Mouse (Mus musculus) cerebellum, postnatal 14 days (tissue): ENCODE data around the gene Dlat.
A peak's percentile ranks its signal among the peaks of the same experiment; 100 is the strongest.
"Not testable (repeated sequence)": the region's sequence is repeated elsewhere in the genome, so short reads cannot be mapped to it uniquely, and the experiment has no call there.

Experiments used
- DNase-seq, 2 experiments: peaks; one replicate each; pipeline ENCODE4 v3.0.0; 2021; ENCODE audit warnings: mixed read lengths in 2 of 2

The Dlat gene

DNA sequence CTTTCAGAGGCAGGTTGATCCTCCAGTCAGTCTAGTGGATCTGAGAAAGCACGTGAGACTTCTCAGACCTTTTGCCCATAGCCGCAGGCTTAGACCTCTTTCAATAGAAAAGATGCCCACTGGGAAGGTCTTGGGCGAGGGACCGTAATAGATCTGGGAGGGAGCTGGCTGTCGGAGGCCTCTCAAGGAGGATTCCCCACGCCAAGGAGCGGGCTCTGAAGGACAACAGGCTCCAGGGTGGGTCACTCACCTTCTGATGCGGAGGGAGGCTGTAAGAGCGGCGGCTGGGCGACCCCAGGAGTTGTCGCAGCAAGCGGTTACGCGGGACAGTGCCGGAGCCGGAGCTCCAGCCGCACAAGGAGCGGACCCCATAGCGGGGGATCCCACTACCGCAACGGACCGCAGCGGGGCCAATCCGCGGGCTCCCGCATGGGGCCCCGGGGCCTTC lies 615 bp downstream of the Dlat start:
- no peak for DNase-seq

DNA sequence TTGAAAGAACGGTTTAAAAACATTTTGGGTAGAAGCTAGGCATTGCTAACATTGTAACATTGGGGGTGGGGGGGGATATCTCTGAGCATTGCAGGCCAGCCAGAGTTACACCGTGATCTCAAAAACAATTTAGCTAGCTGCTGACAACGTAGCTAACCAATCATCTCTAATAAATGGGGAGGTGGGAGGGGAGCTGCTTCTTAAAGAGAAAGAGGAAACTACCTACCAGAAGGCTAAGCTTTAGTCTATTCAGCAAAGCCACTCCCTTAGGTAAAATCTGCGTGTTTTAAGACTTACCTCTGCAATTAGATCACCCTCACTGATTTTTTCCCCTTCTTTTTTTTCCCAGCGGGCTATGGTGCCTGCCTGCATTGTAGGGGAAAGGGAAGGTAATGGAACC lies 1.2 kb downstream of the Dlat start:
- DNase-seq: no peak

DNA sequence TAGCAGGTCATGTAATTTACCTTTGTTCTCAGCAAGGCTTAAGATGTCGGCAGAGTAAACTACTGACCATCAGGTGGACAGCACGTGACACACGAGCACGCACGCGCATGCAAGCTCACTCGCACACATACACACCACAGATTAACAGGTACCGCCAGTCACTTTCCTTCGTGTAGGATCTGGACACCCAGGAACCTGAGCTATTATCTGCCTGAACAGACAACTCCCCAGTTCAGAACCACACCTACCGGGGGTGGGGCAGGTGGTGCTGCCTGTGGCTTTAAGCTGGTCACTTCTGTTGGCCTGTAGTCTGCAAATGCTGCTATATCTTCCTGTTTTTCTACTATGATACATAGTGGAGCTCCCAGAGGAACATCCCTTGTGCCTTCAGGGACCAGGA lies 9.1 kb downstream of the Dlat start:
- DNase-seq: no peak

DNA sequence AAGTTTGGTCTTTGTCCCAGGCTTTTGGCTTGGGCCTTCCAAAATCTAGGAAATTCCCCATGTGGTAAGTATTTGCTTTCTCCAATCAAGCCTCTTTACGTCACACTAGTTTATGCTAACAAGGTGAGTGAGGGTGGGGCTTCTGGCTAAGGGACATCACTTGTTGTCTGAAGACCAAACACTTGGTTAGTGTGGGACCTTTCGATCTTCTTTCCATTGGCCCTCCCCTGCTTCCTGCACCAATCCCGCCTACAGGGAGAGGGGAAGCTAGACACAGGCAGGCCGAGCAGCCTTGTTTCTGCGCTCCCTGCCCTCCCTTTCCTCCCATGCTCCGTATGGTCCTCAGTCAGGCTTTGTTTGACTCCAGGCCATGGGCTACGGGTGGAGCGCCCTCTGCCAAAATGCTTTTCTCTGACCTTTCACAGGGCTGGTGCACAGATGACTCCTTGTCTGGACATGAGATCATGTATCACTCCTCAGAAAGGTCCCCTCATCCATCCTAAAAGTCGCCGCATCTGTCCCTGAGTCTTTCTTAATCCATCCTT lies 12.7 kb downstream of the Dlat start:
- no peak for DNase-seq

DNA sequence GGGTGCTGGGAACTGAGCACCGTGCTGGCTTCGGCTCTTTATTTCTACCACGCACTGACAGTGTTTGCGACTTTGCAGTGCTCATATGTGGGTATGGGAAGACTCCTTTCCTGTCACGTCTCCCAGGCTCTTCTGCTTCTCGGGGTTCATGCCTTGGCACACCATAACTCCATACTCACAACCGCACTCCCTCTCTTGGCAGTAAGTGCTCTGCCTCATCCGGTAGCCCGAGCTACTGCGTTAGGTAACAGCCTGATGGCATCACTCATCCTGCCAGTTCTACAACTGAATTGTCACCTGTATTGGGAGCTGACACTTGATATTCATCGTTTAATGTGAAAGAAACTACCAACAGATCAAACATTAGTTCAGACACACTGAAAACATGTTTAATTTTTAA lies 25.3 kb downstream of the Dlat start:
- DNase-seq: no peak

DNA sequence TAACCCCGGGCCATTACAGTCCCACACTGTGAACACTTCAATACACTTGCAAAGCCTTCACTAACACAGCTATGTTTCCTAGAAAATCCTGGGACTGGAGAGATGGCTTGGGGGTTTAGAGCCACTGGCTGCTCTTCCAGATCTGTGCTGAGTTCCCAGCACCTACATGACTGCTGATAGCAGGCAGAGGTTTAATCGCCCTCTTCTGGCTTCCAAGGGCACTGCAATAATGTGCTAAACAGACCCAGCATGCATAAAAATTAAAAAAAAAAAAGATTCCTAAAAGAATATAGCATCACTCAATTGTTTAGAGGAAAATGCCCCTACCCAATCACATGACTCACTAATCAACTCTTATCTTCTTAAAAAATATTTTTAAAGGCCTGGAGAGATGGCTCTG lies 26.5 kb downstream of the Dlat start:
- DNase-seq: no peak

DNA sequence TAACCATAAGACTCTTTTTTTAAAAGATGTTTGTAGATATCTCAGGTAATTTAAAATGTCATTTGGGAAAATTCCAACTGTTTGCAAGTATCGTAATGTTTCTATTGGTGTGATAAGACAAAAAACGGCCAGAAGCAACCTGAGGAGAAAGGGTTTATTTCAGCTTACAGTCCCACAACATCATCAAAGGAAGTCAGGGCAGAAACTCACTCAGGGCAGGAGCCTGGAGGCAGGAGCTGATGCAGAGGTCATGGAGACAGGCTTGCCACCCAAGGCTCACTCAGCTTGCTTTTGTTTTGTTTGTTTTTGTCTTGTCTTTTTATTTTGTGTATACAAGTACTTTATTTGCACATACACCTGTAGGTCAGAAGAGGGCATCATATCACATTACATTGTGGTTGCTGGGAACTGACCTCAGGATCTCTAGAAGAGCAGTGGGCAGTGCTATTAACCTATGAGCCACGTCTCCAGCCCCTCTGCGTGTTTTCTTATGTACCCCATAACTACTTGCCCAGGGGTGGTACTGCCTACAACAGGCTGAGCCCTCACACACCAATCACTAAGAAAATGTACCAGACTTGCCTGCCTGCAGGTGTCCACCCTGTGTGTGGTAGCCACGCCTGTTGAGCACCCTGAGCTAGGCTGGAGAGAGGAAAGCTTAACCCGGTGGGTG lies 27.4 kb downstream of the Dlat start:
- no peak for DNase-seq

DNA sequence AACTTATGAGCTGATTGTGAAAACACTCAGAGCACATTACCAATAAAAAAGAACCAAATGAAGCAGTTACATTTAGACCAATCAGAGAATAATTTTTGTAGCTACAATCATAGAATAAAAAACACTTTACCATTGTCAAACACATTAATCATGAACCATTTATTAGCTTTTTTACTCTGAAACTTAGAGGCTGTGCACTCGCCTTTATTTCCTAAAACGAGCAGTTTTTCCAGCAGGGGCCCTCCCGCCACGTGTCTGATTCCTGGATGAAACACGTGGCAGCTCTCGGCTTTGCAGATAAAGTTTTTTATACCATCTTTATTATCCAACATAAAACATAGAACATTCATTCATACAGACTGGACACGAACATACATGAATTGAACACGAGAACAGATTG lies 28.7 kb downstream of the Dlat start:
- DNase-seq: not testable (repeated sequence)

DNA sequence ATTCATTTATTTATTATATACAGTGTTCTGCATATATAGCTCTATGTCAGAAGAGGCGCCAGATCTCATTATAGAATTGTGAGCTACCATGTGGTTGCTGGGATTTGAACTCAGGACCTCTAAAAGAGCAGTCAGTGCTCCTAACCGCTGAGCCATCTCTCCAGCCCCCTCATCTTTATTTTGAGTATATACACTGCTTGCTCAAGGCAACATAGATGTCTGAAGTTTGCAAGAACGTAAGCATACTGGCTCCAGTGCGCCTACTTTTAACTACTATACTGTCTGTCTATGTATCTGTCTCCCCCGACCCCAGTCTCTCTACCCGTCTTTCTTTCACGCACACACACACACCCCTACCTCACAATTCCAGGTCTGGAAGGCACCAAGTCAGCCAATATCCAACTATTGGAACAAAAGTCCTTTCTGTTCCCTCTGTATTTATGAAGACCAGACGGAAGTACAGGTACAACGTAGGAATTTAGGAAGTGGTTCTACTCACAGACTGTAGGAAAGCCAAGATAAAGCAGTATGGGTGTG lies 41.7 kb downstream of the Dlat start:
- no peak for DNase-seq

DNA sequence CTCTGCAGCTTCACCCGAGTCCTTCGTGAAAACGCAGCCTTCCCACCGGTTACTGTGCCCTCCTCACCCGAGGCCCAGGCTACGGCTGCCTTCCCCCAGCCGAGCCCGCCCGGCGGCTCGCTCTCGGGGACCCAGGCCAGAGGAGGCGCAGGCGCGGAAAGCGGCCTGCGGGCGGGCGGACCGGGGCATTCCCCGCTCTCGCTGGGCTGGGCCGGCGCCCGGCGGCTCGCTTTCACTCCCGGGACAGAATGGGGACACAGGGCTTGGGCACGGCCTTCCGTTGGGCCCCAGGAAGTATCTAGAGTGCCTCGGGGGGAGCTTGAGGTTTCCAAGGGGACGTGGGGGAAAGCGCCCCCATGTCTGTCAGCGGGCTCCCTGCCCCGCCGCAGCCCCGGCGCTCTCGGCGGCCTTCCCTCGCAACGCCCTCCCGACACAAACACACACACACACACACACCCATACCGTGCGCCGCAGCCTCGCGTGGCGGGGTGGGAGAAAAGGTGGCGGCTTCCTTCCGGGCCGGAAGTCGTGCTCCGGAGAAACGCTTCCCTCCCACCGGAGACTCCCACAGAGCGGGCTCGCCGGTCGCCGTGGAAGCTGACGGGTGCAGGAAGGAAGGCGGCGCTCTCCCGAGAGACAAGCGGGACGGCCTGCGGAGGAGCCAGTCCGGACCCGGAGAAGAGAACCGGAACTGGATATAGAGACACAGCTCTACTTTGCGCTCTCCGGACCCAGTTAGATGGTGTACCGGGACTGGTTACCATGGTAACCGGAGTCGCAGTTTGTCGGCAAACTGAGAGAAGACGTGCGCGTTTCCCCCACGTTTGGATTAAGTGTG lies 42.6 kb downstream of the Dlat start, which contains the start of the genes Pih1d2 and Nkapd1:
Pih1d2 (plus strand) TSS at position 556 of the 838 bp plus-strand sequence.
Nkapd1 (minus strand) TSS at position 699 of the 838 bp plus-strand sequence.
- DNase-seq: peak; percentile 93 to 96

DNA sequence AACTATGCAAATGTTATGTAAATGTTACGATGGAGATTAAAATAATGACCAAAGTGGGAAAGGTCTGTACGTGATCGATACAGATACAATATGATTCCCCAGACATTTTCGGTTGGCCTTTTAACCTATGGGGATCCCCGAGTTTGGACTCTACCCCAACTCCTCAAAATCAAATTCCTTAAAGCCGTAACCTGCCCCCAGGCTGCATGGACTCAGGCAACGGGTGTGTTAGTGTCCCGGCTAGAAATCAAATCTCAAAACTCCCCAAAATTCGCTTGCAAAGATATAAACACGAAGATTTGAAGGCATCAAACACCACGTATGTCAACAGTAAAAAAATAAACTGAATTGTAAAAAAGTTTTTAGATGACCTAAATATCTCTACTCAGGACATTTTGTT lies 43.4 kb downstream of the Dlat start:
- no peak for DNase-seq

DNA sequence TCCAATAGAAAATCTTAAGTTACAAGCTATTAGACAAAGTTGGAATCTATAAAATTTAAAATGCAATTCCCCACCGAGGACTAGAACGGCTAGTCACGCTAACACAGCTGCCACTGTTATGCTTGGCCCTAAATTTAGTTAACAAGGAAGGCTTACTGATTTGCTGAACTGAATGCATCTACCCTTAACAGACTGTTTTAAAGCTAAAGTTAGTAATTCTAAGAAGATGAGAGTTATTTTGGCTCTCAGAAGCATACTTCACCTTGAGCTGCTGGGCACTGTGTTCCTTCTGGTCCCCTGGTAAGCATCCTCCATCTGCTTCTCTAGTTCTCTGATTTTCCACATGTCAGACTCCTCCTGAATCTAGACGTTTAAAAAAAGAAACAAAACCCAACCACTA lies 47.5 kb downstream of the Dlat start:
- DNase-seq: no peak

DNA sequence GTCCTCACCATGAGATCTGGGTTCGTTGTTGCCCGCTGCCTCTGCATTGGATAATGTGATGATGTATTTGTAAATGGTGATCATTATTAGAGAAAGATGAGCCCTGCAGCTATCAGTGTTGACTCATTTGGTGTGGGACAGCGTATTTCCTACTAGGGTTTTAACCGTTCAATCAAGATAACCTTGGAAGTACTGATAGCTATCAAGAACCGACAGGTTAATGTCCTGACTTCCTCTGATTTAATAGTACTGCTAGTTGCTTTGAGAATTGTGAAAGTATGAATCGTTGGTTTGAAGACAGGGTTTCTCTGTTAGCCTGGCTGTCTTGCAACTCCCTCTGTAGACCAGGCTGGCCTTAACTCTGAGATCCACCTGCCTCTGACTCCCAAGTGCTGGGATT lies 55.2 kb downstream of the Dlat start:
- no peak for DNase-seq

DNA sequence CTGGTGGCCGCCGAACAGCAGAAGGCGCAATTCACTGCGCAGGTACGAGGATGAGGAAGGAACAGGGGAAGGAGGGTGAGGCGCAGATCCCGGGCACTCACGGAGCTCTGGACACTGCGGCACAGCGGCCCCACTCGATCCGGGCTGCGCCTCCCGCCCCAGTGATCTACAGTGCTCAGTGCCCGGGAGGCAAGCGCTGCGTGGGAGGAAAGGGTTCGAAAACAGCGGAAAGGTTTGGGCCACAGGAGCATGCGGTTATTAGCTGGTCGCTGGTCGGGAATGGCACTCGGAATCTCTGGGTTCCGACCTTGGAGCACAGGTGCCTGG lies 55.6 kb downstream of the Dlat start:
- no peak for DNase-seq

DNA sequence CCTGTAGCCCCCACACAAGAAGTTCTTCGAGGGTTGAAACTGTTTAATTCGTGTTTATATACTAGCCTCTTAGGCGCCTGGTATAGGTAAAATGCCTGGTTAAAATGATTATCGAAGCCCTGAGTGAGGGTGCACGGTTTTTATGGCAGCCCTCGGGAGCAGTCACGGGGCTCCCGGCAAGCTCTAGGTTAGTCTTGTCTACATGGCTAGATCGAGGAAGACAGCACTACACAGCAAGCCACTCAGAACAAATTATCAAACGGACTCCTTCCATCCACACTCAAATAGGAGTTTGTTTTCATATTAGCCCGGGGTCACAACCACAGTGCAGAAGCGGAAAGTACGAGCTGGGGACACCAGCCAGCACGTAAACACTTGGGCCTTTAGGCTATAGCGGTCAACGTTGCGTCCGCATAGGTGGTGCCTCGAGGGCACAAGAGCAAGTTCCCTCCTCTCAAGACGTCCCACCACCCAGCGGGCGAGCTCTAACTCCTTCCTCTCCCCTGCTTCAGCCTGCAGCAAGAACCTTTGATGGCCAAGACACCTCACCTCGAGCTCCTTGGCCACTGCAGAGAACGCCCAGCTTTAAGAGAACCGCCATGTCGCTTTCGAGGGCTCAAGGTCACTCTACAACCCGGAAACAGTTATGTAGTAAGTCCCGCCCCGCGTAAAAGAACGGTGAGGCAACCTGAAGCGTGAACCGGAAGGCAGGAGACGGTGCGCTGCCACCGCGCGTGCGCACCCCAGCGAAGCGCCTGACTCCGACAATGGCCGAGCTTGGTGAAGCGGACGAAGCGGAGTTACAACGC lies 56.2 kb downstream of the Dlat start, which contains the start of the genes Sdhd and Timm8b:
Sdhd (minus strand) TSS at position 624 of the 809 bp plus-strand sequence.
Timm8b (plus strand) TSS at position 722 of the 809 bp plus-strand sequence.
- DNase-seq: peak; percentile 95

DNA sequence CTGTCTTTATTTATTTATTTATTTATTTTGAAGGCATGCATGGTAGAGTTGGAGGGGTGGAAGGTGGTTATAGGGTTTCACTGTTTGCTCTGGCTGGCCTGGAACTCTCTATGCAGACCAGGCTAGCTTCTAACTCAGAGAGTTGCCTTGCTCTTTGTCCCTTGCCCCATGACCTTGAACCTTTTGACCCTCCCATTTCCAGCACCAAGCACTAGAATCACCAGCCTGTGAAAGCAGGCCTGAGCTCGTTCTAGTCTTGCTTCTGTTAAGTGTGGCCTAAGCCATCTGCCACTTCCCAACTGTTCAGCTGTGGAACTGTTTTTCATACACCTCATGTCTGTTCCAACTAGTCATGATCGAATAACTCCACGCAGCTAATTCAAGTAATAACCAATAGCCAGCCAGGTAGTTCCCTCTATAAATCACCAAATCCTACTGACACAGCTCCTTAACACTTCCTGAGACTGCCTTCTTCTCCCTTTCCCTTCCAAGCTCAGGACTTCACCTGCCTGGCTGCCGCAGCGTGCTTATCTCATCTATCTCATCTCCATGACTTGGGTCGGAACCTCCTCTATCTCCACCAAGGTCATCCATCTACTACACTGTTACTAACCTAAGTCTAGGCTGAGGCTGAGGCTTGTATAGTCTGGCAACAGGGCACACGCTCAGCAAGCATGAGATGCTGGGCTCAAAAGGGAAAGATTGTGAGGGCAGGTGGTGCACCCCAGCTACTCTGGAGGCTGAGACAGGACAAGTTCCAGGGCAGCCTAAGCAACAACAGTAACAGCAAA lies 57.3 kb downstream of the Dlat start:
- DNase-seq: no peak

DNA sequence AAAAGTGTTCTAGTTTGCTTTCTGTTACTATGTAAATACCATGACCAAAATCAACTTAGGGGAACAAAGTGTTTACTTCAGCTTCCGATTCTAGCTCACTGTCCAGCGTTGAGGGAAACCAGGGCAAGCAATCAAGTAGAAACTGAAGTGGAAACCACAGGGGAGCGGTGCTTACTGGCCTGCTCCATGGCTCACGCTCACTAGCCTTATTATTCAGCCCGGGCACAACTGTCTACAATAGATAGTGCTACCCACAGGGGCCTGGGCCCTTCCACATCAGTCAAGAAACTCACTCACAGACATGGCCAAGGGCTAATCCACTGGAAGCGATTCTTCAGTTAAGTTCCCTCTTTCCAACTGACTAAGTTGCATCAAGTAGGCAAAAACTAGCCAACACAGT lies 58.0 kb downstream of the Dlat start:
- DNase-seq: no peak

DNA sequence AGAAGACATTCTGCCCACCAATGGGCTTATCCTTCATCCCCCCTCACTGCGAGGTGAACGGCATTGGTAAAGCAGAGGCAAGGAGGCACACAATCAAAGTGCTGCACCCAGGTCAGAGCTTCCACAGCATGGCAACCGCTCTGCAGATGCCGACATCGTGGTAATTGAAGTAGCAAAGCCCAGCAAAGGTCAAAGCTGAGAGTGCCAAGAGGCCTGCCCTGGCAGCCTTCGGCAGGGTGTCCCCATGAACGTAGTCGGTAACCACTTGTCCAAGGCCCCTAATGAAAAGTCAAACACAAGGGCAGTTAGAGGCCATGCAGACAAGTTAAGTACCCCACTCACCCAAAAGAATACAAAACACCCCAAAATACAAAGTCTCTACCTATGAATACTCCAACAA lies 62.6 kb downstream of the Dlat start:
- DNase-seq: no peak

DNA sequence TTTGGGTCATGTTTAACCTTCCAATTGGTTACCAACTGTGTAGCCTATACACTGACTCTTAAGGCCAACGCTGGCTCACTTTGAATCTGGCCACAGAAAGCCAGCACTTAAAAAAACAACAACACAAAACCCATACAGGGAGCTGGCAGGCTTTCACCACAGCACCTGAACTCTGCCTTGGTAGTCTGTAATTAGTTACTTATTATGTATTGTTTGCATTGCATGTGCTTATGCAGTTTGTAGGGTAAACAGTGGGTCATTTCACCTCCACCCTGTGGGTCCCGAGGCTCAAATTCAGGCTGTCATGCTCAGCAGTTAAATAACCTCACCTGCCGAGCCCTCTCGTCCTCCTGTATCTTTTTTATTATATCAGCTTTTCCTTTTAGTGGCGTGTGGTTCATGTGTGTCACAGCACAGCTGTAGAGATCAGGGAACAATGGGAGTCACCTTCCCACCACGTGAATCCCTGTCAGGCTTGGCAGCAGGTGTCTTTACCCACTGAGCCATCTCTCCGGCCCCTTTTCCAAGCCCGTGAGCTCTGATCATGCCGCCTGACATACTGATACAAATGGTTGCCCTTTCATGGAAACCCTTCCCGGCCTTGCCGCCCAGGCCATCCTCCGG lies 64.7 kb downstream of the Dlat start:
- no peak for DNase-seq

DNA sequence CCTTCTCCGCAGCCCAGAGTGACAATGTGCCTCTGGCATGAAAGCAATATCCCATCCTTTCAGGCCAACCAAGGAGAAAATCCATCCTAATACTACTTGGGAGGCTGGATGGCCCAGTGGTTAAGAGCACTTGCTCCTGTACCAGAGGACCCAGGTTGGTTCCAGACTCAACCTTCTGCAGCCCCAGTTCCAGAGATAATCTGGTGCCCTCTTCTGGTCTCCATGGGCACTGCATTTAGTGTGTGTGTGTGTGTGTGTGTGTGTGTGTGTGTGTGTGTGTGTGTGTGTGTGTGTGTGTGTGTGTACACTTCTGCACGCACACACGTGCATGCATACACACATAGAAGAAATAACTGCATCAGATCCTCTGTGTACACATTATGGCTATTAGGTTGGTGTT lies 66.0 kb downstream of the Dlat start:
- peak in 1 of 2 experiments; percentile 65 for DNase-seq

DNA sequence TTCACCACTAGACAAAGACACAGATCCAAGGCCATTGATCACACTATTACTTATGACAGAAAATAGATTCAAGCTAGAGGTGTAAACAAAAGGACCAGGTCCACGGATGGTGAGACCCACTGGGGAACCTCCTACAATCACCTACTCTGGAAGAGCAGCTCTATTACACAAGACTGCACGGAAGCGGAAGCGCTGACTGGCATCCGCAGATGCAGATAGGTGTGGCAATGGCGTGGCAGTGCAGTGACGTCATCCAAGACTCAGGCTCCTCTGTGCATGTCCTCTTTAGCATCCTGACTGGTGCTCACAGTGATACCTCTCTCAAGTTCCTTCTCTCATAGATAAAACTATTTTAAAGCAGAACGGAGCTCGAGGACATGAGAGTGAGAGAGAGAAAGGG lies 66.6 kb downstream of the Dlat start:
- DNase-seq: no peak
